Mouse (Mus musculus): ENCODE results near the gene Prss42.

GRCm38 (mm10) chr9:110751412-110751811 is 46.6 kb upstream of the Prss42 start:
- TF ChIP-seq CTCF (IDR thresholded peaks at IDR 0.05; ENCODE audit: control insufficient read depth, insufficient read depth, low read length) (no peak), POLR2A (IDR thresholded peaks at IDR 0.05; ENCODE audit: borderline replicate concordance, control insufficient read depth, low read depth, low read length) (no peak)

All from bone marrow, adult 2 months (tissue).